Mouse (Mus musculus) MEL (cell line): Measurements from ENCODE around the gene Sag. TPM values are rescaled to one million over a fixed set of nuclear protein-coding genes. Genes with fewer than 3 reads are reported as not detected.

Experiments used
- DNase-seq: peaks from one replicate; pipeline ENCODE4 v3.0.0; 2011; ENCODE audit warnings: low read depth, low spot score
- H3K27ac ChIP-seq: 2 replicates; pipeline ENCODE4 v1.5.1; 2012; ENCODE audit warnings: low read depth, mild to moderate bottlenecking, control low read depth, low read length, moderate library complexity; ENCODE audit not compliant: control insufficient read depth
- H3K27me3 ChIP-seq, 2 experiments: fragments of 150-350 bp in 1 of 2; sonication (generic) in 1 of 2; 2 replicates each; pipeline ENCODE4 v1.6.1; 2012; ENCODE audit warnings: low read length in 2 of 2, mild to moderate bottlenecking in 2 of 2, improper control_type of control experiment in 1 of 2, moderate library complexity in 1 of 2; ENCODE audit not compliant: insufficient read depth in 2 of 2, control insufficient read depth in 1 of 2
- H3K36me3 ChIP-seq, 2 experiments: 2 replicates each; pipeline ENCODE4 v1.6.1; 2012 to 2014; ENCODE audit warnings: low read length in 2 of 2, improper control_type of control experiment in 1 of 2, inconsistent platforms in 1 of 2, mild to moderate bottlenecking in 1 of 2; ENCODE audit not compliant: insufficient read depth in 2 of 2, control insufficient read depth in 1 of 2
- H3K4me1 ChIP-seq, 2 experiments: fragments of 150-350 bp in 1 of 2; sonication (generic) in 1 of 2; 2 replicates each; pipeline ENCODE4 v1.6.1; 2012; ENCODE audit warnings: low read length in 2 of 2, improper control_type of control experiment in 1 of 2, mild to moderate bottlenecking in 1 of 2; ENCODE audit not compliant: insufficient read depth in 2 of 2, control insufficient read depth in 1 of 2
- H3K4me3 ChIP-seq, 2 experiments: fragments of 150-350 bp in 1 of 2; sonication (generic) in 1 of 2; 2 replicates each; pipeline ENCODE4 v1.5.1; 2012; ENCODE audit warnings: low read depth in 2 of 2, low read length in 2 of 2, mild to moderate bottlenecking in 2 of 2, moderate library complexity in 2 of 2, control low read depth in 1 of 2, improper control_type of control experiment in 1 of 2; ENCODE audit not compliant: control insufficient read depth in 1 of 2, insufficient read depth in 1 of 2
- H3K79me2 ChIP-seq: 2 replicates; pipeline ENCODE4 v1.6.1; 2012; ENCODE audit warnings: mild to moderate bottlenecking, low read length, moderate library complexity; ENCODE audit not compliant: control insufficient read depth, poor library complexity, insufficient read depth
- H3K9ac ChIP-seq: 2 replicates; pipeline ENCODE4 v1.6.1; 2012; ENCODE audit warnings: low read depth, mild to moderate bottlenecking, control low read depth, low read length, moderate library complexity; ENCODE audit not compliant: control insufficient read depth, poor library complexity, severe bottlenecking
- H3K9me3 ChIP-seq: fragments of 150-350 bp; sonication (generic); replicated peaks from 2 replicates; pipeline ENCODE4 v1.6.1; 2012; ENCODE audit warnings: mild to moderate bottlenecking, low read length, improper control_type of control experiment, moderate library complexity; ENCODE audit not compliant: insufficient read depth
- BHLHE40 ChIP-seq: IDR thresholded peaks from 2 replicates; pipeline ENCODE4 v1.6.1; 2012; ENCODE audit warnings: low read depth, mild to moderate bottlenecking, inconsistent platforms, low read length, improper control_type of control experiment, borderline replicate concordance
- CHD1 ChIP-seq: IDR thresholded peaks from 2 replicates; pipeline ENCODE4 v1.6.1; 2012; ENCODE audit warnings: low read depth, mild to moderate bottlenecking, inconsistent platforms, low read length, improper control_type of control experiment
- CHD2 ChIP-seq: IDR thresholded peaks from 2 replicates; pipeline ENCODE4 v1.6.1; 2011; ENCODE audit warnings: low read length, improper control_type of control experiment
- CTCF ChIP-seq, 3 experiments: IDR thresholded peaks in 2 of 3; conservative IDR thresholded peaks in 1 of 3; 2 replicates each; pipeline ENCODE4 v1.5.1; 2011 to 2012; ENCODE audit warnings: low read length in 3 of 3, low read depth in 2 of 3, mild to moderate bottlenecking in 2 of 3, improper control_type of control experiment in 1 of 3, inconsistent platforms in 1 of 3, mixed read lengths in 1 of 3, moderate library complexity in 1 of 3; ENCODE audit not compliant: control insufficient read depth in 1 of 3, insufficient read depth in 1 of 3, poor library complexity in 1 of 3, severe bottlenecking in 1 of 3
- ELF1 ChIP-seq: IDR thresholded peaks from 2 replicates; pipeline ENCODE4 v1.6.1; 2014; ENCODE audit warnings: low read depth, mild to moderate bottlenecking, inconsistent platforms, low read length, improper control_type of control experiment, moderate library complexity
- ETS1 ChIP-seq: IDR thresholded peaks from 2 replicates; pipeline ENCODE4 v1.6.1; 2012; ENCODE audit warnings: low read depth, mild to moderate bottlenecking, inconsistent platforms, low read length, improper control_type of control experiment, moderate library complexity
- GABPA ChIP-seq: IDR thresholded peaks from 2 replicates; pipeline ENCODE4 v1.6.1; 2012; ENCODE audit warnings: low read depth, mild to moderate bottlenecking, inconsistent platforms, low read length, improper control_type of control experiment, moderate library complexity
- GATA1 ChIP-seq: IDR thresholded peaks from 2 replicates; pipeline ENCODE4 v1.6.1; 2011; ENCODE audit warnings: low read depth, low read length, improper control_type of control experiment
- JUND ChIP-seq: IDR thresholded peaks from 2 replicates; pipeline ENCODE4 v1.6.1; 2011; ENCODE audit warnings: low read depth, mild to moderate bottlenecking, improper control_type of control experiment, low read length
- MAX ChIP-seq: IDR thresholded peaks from 2 replicates; pipeline ENCODE4 v1.6.1; 2011; ENCODE audit warnings: low read length, improper control_type of control experiment
- MAZ ChIP-seq: IDR thresholded peaks from 2 replicates; pipeline ENCODE4 v1.6.1; 2012; ENCODE audit warnings: low read depth, mild to moderate bottlenecking, inconsistent platforms, low read length, improper control_type of control experiment
- MEF2A ChIP-seq: IDR thresholded peaks from 2 replicates; pipeline ENCODE4 v1.6.1; 2014; ENCODE audit warnings: low read depth, mild to moderate bottlenecking, inconsistent platforms, low read length, improper control_type of control experiment; ENCODE audit not compliant: poor library complexity, insufficient replicate concordance, severe bottlenecking; ENCODE audit errors: extremely low read depth
- MXI1 ChIP-seq: IDR thresholded peaks from 2 replicates; pipeline ENCODE4 v1.6.1; 2011; ENCODE audit warnings: mild to moderate bottlenecking, low read depth, low read length, improper control_type of control experiment
- MYB ChIP-seq: IDR thresholded peaks from 2 replicates; pipeline ENCODE4 v1.6.1; 2011; ENCODE audit warnings: mild to moderate bottlenecking, low read depth, low read length, improper control_type of control experiment
- NRF1 ChIP-seq: IDR thresholded peaks from 2 replicates; pipeline ENCODE4 v1.6.1; 2014; ENCODE audit warnings: low read depth, mild to moderate bottlenecking, inconsistent platforms, low read length, improper control_type of control experiment, moderate library complexity; ENCODE audit not compliant: poor library complexity, insufficient read depth, severe bottlenecking
- POLR2AphosphoS5 ChIP-seq: IDR thresholded peaks from 2 replicates; pipeline ENCODE4 v1.6.1; 2012; ENCODE audit warnings: low read depth, borderline replicate concordance, mild to moderate bottlenecking, inconsistent platforms, low read length, moderate library complexity, mixed read lengths
- SMC3 ChIP-seq: IDR thresholded peaks from 2 replicates; pipeline ENCODE4 v1.6.1; 2011; ENCODE audit warnings: low read depth, low read length, improper control_type of control experiment
- TAL1 ChIP-seq: IDR thresholded peaks from 2 replicates; pipeline ENCODE4 v1.6.1; 2012; ENCODE audit warnings: mild to moderate bottlenecking, inconsistent platforms, low read length, moderate library complexity, mixed read lengths
- TBP ChIP-seq: IDR thresholded peaks from 2 replicates; pipeline ENCODE4 v1.8.0; 2011; ENCODE audit warnings: low read depth, low read length, improper control_type of control experiment
- UBTF ChIP-seq: IDR thresholded peaks from 2 replicates; pipeline ENCODE4 v1.6.1; 2012; ENCODE audit warnings: low read depth, mild to moderate bottlenecking, inconsistent platforms, low read length, improper control_type of control experiment, moderate library complexity, borderline replicate concordance; ENCODE audit not compliant: insufficient read depth
- USF1 ChIP-seq: IDR thresholded peaks from 2 replicates; pipeline ENCODE4 v1.6.1; 2014; ENCODE audit warnings: low read depth, mild to moderate bottlenecking, inconsistent platforms, low read length, improper control_type of control experiment, moderate library complexity
- USF2 ChIP-seq, 2 experiments: IDR thresholded peaks; 2 replicates each; pipeline ENCODE4 v1.6.1; 2011 to 2012; ENCODE audit warnings: improper control_type of control experiment in 2 of 2, low read length in 2 of 2, borderline replicate concordance in 1 of 2, inconsistent platforms in 1 of 2, low read depth in 1 of 2, mild to moderate bottlenecking in 1 of 2; ENCODE audit not compliant: insufficient read depth in 1 of 2
- ZC3H11A ChIP-seq: IDR thresholded peaks from 2 replicates; pipeline ENCODE4 v1.6.1; 2012; ENCODE audit warnings: low read depth, mild to moderate bottlenecking, inconsistent platforms, low read length, improper control_type of control experiment
- ZMIZ1 ChIP-seq: IDR thresholded peaks from 2 replicates; pipeline ENCODE4 v1.6.1; 2012; ENCODE audit warnings: low read depth, mild to moderate bottlenecking, inconsistent platforms, low read length, improper control_type of control experiment, moderate library complexity
- ZNF384 ChIP-seq: IDR thresholded peaks from 2 replicates; pipeline ENCODE4 v1.6.1; 2012; ENCODE audit warnings: low read depth, mild to moderate bottlenecking, inconsistent platforms, low read length, improper control_type of control experiment
- polyA plus RNA-seq, 2 experiments: library from polyadenylated mRNA; stranded (reverse) in 1 of 2; unstranded in 1 of 2; fragments of >175 nt in 1 of 2; fragments of >200 nt in 1 of 2; gene quantifications; 2 replicates each; pipeline versions ENCODE4 v1.2.1 to v1.2.4; 2012; ENCODE audit warnings: low replicate concordance in 2 of 2, low read depth in 1 of 2; ENCODE audit not compliant: insufficient read length in 2 of 2, insufficient read depth in 1 of 2, missing spikeins in 1 of 2
- total RNA-seq: library from RNA; depleted of rRNA; stranded (reverse); fragments of 300-350 nt; gene quantifications from 2 replicates; pipeline ENCODE4 v1.2.3, GENCODE M21; 2012

Sag gene
- total and polyA plus RNA-seq, 3 experiments: 2.5 to 4.1 TPM; not detected in 1

GRCm38 (mm10) chr1:87891634-87892033 lies 88.2 kb downstream of the Sag start:
- no peaks in the 10 kb centered on the region for H3K27me3 ChIP-seq
- H3K36me3 ChIP-seq: peaks cover 4 to 9% of the 10 kb centered on the region in 2 experiments
- no peaks in the 10 kb centered on the region for H3K4me1 ChIP-seq
- no peak for DNase-seq
- H3K79me2 ChIP-seq: 0 out of 2 replicates have a peak, but pooled peaks cover 2% of the 10 kb centered on the region
- H3K9me3 ChIP-seq: no peaks in the 10 kb centered on the region
- no peak overlapping the region for H3K4me3 ChIP-seq
- no peak overlapping the region for H3K9ac ChIP-seq
- no peak overlapping the region for H3K27ac ChIP-seq
- TF ChIP-seq USF1 (no peak), USF2 (IDR thresholded peaks at IDR 0.05; ENCODE audit: borderline replicate concordance in 1 of 2, insufficient read depth in 1 of 2, low read depth in 1 of 2, low read length in 2 of 2) (no peak), NRF1 (no peak), ZNF384 (no peak), POLR2AphosphoS5 (no peak), ELF1 (no peak), MAX (no peak), TBP (no peak)

- H3K79me2 ChIP-seq: 0 out of 2 replicates have a peak, but pooled peaks cover 2% of the 10 kb centered on the region
- H3K27ac ChIP-seq: no peak overlapping the region
- DNase-seq: no peak
- H3K9me3 ChIP-seq: no peaks in the 10 kb centered on the region
- no peak for TF ChIP-seq MXI1
- no peak for TF ChIP-seq BHLHE40
- no peak for TF ChIP-seq NRF1
- TF ChIP-seq CHD2: no peak
- TF ChIP-seq MYB: no peak
- TF ChIP-seq GATA1: no peak
- TF ChIP-seq ZC3H11A: no peak
- H3K27me3 ChIP-seq: no peaks in the 10 kb centered on the region
- H3K36me3 ChIP-seq: peaks cover 4 to 9% of the 10 kb centered on the region in 2 experiments
- H3K9ac ChIP-seq: no peak overlapping the region
- no peak overlapping the region for H3K4me3 ChIP-seq
- no peaks in the 10 kb centered on the region for H3K4me1 ChIP-seq
Measured at GRCm38 (mm10) chr1:87892499-87892898, 89.0 kb downstream of the Sag start.

- no peak for DNase-seq
- Histone ChIP-seq H3K79me2 (0 out of 2 replicates have a peak, but pooled peaks cover 2% of the 10 kb centered on the region), H3K27me3 (no peaks in the 10 kb centered on the region), H3K27ac (no peak overlapping the region), H3K9me3 (no peaks in the 10 kb centered on the region), H3K36me3 (peaks cover 4 to 10% of the 10 kb centered on the region in 2 experiments), H3K4me3 (no peak overlapping the region), H3K4me1 (no peaks in the 10 kb centered on the region; a peak in 1 of 4 replicates), H3K9ac (no peak overlapping the region)
- TF ChIP-seq MEF2A (no peak), MXI1 (no peak), JUND (no peak), USF2 (IDR thresholded peaks at IDR 0.05; ENCODE audit: borderline replicate concordance in 1 of 2, insufficient read depth in 1 of 2, low read depth in 1 of 2, low read length in 2 of 2) (no peak), SMC3 (no peak), MAZ (no peak), UBTF (no peak), NRF1 (no peak), CHD1 (no peak), GABPA (no peak), USF1 (no peak), CHD2 (no peak), ETS1 (no peak), ZC3H11A (no peak), ZMIZ1 (no peak), TAL1 (no peak), CTCF (IDR thresholded peaks at IDR 0.05 in 2 of 3, conservative IDR thresholded peaks at IDR 0.05 in 1 of 3; ENCODE audit: control insufficient read depth in 1 of 3, insufficient read depth in 1 of 3, low read depth in 2 of 3, low read length in 3 of 3, poor library complexity in 1 of 3, severe bottlenecking in 1 of 3) (no peak)
Measured at GRCm38 (mm10) chr1:87893414-87893813, 89.9 kb downstream of the Sag start.
